Mouse (Mus musculus) heart, adult 18-20 months (tissue): ENCODE results near the gene Vps53. TPM values are rescaled to one million over a fixed set of nuclear protein-coding genes. Genes with fewer than 3 reads are reported as not detected.
A peak's percentile ranks its signal among the peaks of the same experiment; 100 is the strongest.
"Not testable (repeated sequence)": the region's sequence is repeated elsewhere in the genome, so short reads cannot be mapped to it uniquely, and the experiment has no call there.

Experiments used
- DNase-seq, 2 experiments: peaks; one replicate each; pipeline ENCODE4 v3.0.0; 2021 to 2022; ENCODE audit warnings: mixed read lengths in 1 of 2
- long read RNA-seq, 2 experiments: library from polyadenylated mRNA; stranded (forward); transcript quantifications; one replicate each; pipeline ENCODE4 v2.0.0; 2021
- total RNA-seq, 2 experiments: library from RNA; stranded (reverse); gene quantifications; 2 replicates each; pipeline ENCODE4 v1.2.3; 2021

Gene Vps53
- total RNA-seq: 10 to 100 TPM; 25.5 to 26.9 TPM
- long read RNA-seq, experiment 1, transcript Vps53-201 (22 exons, 2,833 nt): major isoform, 12 of 25 reads
- long read RNA-seq, experiment 1, partial matches to known transcripts: 4 of 25 reads
- long read RNA-seq, experiment 1, other reads (novel, unspliced or antisense): 2 of 25 reads
- long read RNA-seq, experiment 2, partial matches to known transcripts: 3 of 9 reads
- long read RNA-seq, experiment 2, other reads (novel, unspliced or antisense): 0 of 9 reads

DNA sequence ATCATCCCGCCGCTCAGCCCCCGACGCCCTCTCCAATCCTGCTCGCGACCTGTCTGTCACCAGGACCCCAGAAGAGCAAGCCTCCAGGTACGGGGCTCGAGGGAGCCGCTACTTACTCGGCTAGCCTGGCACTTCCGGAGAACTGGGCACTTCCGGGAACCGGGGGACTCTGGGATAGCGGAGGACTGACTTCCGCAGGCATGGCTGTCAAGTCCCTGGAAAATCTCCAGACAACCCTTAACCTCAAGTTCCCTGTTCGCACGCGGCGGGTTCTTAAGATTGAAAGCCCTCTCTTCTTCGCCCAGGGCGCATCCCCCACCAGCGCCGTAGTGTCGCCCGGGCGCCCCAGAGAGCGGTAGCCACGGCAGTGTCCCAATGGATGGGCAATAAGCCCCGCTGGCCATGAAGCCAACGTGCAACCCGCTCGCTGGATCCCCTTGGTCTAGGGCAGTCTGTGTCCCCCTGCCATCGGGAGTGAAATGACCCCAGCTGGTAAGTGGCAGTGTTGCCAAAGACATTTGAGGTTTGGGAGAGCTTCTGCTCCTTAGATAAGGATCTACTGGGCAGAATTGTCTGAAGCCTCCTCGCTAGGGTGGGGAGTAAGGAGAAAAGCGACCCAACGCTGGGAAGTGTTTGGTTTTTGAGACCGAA is at the start of gene Vps53, which contains the start of gene Fam57a:
Vps53 (minus strand) TSS at position 153 of the 651 bp plus-strand sequence.
Fam57a (plus strand) TSS at position 177 of the 651 bp plus-strand sequence.
- DNase-seq: peak; percentile 93 to 94

DNA sequence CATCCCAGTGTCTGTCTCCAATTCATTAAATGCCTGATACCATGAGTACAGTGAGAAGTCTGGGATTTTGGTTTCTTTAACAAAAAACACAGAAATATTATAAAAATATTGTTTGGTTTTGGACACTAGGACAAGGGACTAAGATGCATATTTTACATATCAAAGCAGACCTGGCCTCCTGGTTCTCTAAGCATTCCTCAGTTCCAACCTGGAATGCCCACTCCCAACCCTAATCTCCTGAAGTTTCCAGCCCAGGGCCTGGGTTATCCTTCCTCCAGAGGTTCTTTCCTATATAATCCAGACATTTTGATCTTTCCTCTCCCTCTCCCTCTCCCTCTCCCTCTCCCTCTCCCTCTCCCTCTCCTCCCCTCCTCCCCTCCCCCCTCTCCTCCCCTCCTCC is 45.6 kb upstream of the Vps53 start:
- no peak for DNase-seq

DNA sequence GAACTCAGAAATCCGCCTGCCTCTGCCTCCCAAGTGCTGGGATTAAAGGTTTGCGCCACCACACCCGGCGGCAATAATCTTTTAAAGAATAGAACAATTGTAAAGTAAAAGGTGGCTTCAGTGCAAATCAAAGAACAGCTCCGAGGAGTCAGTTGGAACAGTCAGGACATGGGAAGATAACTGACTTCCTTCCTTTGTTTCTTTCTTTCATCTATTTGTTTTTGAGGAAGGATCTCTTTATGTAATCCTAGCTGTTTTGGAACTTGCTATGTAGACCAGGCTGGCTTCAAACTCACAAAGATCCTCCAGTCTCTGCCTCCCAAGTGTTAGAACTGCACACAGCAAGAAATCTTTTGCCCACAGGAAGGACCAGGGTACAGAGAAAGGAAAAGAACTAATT is 45.2 kb upstream of the Vps53 start:
- DNase-seq: no peak

DNA sequence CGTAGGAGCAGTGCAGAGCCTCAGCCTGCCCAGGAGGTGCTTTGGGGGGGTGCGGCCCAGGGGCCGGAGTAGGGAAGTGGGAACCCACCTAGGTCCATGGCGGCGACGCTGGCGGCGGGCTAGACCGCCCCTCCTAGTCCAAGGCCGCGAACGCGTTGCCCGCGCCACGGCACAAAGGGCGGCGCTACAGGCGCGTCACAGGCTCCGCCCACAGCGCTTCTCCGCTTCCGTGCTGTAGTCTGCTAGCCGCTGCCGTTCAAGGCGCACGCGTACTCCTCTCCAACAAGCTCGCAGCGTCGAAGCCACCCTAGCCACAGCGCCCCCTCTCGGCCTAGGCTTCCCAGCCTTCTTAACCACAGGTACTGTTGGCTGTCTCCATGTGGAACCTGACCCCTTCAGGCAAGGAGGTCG is 37.9 kb upstream of the Vps53 start, which contains the start of the genes Dbil5 and Gemin4:
Dbil5 (plus strand) TSS at position 219 of the 411 bp plus-strand sequence.
Gemin4 (minus strand) TSS at position 275 of the 411 bp plus-strand sequence.
- peak; percentile 97 to 98 for DNase-seq

DNA sequence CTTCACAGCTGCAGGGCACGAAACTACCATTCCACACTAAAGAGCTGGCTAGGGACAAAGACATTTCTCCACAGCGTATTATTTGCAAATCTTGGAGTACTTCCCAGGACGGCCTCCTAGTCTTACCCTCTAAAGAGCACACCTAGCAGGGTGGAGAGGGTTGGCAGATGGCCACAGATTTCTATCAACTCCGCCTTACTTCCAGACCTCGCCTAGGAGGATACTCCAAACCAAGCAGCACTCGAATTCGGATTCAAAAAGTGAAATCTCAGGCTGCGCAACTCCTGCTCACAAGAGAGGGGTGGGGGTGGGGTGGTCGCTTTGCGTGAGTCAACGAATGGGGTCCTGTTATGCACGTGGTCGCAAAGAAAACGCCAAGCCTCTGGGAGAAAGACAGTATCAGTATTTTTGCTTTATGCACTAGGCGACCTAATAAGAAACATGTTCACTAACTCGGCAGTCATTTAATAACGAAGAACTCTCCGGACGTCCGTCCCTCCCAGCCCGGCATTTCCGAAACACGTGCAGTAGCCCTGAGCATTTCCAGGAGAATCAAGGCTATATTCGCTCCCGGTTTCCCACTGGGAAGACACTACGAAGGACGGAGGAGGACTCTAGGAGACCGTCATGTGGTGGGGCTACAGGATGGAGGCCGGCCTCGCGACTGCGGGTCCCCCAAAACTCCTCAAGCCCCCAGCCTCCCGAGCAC is 37.4 kb upstream of the Vps53 start:
- DNase-seq: peak; percentile 53 to 61

DNA sequence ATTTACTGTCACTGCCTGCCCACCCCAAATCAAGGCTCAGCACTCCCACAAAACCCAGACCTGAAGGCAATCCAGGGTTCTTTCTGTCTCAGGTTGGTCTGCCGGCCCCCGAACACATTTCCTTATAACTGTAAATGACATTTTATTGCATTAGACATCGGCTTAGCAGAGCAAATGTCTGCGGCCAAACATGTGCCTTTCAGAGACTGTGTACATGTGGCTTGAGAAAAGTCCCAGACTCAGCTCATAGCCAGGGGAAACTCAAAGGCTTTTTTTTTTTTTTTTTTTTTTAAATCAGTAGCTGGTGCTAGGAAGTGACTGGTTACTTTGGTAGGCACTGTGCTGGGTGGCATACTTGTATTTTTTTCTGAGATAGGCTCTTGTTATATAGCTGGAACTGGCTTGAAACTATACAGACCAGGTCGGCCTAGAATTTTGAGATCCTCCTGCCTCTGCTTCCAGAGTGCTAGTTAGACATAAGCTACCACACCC is 36.6 kb upstream of the Vps53 start:
- DNase-seq: no peak

DNA sequence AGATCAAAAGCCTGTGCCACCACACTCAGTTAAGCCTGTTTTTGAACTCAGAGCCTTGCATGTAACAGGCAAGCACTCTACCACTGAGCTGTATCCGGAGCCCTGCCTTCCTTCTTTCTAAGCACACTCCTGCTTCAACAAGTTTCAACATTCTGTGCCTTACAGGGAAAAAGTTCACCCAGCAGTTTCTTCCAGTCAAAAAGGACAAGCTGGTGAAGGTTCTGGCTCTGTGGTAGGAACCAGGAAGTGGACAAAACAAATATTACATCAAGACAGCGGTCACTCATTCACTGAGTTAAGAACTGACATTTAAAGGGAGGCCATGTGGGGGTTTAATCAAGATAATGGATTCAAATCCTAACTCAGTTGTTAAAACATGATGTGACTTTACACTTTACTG is 35.6 kb upstream of the Vps53 start:
- DNase-seq: no peak

DNA sequence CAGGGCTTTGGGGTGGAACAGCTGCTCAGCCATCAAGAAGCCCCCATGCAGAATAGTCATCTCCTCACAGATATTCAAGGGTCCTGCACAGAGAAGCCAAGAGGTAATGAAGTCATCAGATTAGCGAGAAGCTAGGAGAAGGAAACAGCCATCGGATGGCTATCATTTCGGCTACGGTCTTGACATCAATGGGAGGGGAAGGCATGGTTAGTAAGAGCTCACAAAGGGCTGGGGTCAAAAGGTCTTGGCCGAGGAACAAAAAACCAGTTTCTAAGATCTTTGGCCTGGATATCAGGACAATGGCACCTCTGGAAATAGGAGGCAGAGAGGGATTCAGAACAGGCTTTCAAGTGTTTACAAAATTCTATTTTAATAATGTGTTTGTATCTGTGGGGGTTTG is 34.4 kb upstream of the Vps53 start:
- no peak for DNase-seq

DNA sequence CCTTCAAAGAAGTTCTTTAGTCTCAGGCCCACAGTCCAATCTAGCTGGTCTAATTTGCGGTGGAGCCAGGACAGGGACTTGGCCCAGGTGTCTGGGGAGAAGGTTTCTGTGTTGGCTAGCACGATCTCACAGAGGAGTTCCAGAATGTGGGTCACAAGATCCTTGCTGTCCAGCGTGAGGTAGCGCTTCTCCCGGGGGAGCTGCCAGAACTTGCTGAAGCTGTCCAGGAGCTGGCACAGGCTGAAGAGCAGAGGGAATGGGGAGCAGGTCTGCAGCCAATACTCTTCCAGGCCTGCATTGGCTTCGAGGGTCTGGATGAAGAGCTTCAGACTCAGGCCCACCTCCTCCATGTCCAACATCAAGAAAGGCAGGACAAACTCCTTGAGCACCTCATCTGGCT is 32.1 kb upstream of the Vps53 start:
- not testable (repeated sequence) for DNase-seq

DNA sequence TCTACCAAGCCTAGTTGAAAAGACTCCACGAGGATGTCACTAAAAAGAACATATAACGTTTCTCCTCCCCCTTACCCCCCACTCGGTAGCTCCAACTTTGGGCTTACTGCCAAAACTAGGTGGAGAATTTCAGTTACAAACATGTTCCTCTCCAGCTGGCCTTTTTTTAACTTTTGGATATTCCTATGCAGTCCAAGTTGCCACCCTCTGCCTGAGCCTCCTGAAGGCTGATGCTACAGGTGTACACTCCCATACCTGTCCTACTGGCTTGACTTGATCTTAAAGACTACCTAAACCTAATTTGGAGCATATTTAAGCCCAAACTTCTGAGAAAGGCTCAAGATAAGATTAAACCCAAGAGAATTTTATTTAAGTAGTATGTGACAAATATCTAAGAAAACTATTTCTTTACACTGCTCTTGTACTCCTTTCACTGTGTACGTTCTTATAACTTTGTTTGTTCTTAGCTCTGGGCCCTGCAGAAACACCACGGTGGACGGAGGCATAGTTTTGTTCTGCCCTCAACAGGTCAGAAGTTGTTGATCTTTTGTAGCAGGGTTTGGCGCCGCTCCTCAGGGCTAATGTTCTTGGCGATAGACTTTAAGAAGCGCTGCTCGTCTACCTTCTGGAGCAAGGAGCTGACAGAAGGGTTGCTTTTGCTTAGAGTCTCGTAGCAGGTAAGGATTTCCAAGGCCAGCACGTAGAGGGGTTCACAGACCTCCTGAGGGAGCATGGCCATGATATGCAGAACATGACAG is 31.0 kb upstream of the Vps53 start:
- no peak for DNase-seq

DNA sequence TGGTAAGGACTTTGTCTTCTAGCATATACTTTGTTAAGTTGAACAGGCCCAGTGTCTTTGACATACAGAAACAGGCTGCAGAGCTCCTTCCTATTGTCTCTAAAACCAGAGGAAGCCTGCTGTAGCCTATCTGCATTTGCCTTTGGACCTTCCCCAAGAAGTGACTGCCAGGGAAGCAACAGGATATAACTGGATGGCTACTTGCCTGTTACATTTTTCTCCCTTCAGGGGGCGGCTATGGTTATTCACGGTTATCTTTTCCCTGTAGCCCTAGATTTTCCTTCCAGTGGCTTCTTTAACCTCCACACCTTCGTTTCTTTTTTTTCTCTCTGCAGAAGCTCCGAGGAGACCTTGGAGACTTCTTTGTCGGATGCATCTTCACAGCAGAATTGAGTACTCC is 27.3 kb upstream of the Vps53 start:
- peak in 1 of 2 experiments; percentile 23 for DNase-seq

DNA sequence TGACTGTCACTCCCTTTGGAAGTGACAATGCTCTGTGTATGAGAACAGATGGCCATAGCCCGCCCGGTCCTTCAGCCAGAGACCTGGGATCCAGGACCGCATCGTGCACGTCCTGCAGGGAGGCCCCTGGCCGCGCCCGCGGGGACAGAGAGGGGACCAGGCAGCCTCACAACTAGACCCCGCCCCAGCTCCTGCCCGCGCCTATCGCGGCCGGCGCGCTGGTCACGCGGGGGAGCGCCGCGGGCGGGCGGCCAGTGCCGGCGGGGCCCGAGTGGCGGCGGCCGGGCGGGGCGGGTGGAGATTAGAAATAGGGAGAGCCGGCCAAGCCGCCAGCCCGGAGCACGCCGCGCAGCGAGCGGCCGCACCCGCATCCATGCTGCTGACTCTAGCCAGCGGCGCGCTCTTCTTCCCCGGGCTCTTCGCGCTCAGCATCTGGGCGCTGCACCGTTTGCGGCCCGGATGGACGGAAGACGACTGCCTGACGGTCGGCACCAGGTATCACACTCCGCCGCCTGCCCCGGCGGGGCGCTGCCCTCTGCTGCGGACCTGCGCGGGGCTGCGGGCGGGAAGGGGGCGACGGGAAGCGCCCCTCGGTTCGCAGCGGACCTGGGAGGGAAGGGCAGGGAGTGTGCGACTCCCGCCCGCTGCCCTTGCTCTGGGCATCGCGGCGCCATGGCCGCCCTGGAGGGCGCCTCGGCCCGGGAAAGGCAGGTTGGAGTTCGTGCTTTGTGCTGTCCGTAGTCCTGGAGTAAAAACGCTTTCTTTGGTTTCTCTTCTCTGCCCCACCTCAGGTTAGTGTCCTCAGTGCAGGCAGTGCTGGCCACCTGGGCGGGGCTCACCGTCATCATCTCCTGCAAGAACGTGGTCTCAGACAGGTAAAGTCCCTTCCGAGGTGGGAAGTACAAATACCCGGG is 22.6 kb upstream of the Vps53 start:
- peak; percentile 89 to 95 for DNase-seq

DNA sequence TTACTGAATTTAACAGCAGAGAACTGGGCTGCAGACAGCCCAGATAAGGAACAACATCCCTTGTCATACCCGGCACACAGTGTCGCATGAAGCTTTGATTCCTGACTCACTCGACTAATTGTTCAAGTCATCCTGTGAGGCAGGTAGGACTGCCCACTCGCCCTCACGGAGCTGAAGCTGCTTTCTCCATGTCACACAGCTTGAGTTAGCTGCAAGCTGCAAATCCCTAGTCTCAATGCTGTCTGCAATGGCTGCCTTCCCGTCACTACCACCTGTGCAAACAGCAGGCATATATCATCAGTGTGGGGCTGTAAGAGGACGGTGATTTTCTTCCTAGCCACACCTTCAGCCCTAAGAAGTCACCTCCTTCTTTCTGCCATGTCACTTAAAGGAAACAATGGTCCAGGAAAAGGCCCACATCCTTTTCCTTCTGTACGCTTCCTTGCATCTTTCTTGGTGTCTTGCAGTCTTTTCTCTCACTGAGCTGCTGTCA is 17.6 kb upstream of the Vps53 start:
- DNase-seq: no peak

DNA sequence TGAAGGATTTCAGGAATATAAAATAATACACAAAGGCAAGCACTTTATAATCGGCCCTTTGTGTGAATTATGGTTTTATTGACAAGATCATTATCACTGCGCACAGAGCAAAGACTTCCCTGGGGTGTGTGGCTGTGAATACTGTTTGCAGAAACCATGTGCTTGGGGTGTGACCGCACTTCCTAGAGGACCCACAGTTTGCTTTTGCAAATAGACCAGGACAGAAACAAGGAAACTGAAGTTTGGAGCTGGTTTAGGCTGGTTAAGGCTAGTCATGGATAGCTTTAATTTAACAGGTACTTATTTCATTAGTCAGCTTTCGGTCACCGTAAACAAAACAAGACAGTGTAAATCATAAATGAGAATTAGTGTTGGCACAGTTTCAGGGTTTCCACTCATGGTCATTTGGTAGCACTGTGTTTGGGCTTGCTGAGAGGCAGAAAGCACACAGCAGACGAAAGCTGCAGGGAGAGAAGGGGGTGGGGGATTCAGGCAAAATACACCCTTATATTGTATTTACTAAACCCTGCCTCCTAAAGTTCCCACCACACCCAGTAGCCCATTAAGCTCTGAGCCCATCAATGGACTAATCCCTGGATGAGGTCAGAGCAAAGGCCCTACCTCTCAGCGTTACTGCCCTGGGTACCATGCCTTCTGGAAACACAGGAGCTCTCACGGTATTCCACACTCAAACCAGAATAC is 17.0 kb upstream of the Vps53 start:
- no peak for DNase-seq

DNA sequence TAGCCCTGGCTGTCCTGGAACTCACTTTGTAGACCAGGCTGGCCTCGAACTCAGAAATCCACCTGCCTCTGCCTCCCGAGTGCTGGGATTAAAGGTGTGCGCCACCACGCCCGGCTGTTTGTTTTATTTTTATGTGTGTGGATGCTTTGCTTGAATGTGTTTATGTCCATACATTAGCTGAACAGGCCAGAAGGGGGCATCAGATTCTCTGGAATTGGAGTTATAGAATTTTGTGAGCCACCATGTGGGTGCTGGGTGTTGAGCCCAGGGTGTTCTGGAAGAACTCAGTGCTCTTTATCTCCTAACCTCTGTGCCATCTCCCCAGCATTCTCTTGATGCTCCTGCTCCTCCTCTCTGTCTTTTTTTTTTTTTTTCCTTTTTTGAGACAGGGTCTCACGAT is 7.5 kb upstream of the Vps53 start:
- no peak for DNase-seq

DNA sequence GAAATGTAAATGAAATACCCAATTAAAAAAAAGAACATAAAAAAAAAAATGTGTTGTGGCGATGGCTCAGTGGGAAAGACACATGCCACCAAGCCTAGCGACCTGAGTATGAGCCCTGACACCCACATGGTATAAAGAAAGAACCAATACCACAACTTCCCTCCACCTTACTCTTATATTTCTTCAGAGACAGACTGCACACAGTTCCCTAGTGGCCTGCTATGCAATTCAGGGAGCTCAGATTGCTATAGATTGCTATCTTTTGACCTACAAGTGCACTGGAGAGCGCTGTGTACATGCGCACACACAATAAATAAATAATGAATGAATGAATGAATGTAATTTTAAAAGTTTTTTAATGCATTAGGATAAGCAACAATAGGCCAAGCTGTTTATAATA is 4.3 kb upstream of the Vps53 start:
- DNase-seq: no peak

DNA sequence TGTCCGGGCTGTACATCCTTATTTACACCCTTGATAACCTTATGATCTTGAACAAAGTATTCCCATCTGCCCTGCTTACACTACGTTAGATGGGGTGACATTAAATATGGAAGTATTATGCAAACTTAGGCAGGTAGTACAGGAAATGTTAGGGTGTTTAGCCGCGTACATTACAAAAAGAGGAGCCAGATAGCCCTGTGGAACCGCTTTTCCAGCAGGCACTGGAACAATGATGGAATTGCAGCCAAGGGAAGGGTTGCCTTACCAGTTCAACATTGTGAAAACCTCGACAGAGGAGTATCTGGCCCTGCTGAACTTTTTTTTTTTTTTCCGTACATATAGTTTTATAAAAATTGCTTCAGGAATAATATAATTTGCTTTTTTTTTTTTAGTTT is 696 bp upstream of the Vps53 start:
- DNase-seq: no peak

DNA sequence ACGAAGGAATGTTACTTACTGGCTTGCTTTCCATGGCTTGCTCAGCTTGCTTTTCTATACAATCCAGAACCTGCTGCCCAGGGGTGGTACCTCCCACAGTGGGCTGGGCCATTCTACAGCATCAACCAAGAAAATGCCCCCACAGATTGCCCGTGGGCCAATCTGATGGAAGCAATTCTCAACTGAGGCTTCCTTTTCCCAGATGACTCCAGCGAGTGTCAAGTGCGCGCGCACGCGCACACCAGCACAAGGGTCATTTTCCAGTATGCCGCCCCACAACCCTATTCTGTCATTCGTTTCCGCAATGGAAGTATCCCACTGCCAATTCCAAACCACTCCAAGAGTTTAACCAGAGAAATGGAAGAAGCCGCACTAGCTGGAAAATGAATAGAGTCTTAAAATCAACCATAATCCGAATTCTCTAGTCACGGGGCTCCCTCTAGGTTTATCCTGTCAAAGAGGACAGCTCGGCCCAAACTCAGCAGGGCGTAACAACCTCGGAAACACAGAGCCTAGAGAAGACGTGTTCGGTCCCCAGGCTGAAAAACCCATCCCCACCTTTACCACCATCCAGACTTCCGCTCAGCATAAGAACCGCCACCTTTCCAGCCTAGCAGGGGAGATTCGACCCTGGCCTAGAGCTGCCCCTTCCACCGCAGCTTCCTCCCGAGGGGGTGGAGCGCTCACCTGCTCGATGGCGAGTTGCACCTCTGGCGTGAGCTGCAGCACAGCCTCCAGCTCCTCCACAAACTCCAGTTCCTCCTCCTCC is 537 bp downstream of the Vps53 start:
- peak in 1 of 2 experiments; percentile 16 for DNase-seq

DNA sequence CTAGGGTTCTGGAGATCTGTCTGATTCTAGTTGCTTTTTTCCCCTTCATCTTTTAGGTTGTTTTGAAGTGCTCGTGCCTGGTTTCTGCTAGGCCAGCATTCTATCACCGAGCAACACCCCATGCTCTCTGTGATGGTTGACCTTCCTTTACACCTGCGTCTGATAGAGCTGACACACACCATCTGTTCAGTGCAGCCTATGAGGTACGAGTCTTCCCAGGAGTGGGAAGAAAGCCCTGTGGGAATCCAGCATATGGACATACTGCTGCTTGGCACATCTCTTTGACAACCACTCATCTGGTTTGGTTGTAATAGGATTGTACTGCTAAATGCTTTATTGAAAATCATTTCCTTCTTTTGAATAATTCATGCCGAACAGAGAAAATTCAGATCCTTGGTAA is 9.2 kb downstream of the Vps53 start:
- no peak for DNase-seq
